Mouse (Mus musculus): Measurements from ENCODE around the gene Smim4. TPM values are rescaled to one million over a fixed set of nuclear protein-coding genes. Genes with fewer than 3 reads are reported as not detected.

Smim4 gene
- total RNA-seq, 1 experiment = 45.3 TPM

- Histone ChIP-seq H3K9me3 (ENCODE audit: control insufficient read depth, insufficient read depth, low read depth, low read length) (no peaks in the 10 kb centered on the region), H3K4me1 (ENCODE audit: control insufficient read depth in 2 of 2, insufficient read depth in 2 of 2, low read length in 2 of 2, poor library complexity in 1 of 2) (peaks cover 5 to 16% of the 10 kb centered on the region in 2 experiments; a peak in 3 of 4 replicates), H3K36me3 (ENCODE audit: control insufficient read depth, insufficient read depth, low read length, poor library complexity, severe bottlenecking) (peaks cover 12% of the 10 kb centered on the region), H3K9ac (ENCODE audit: insufficient read depth, low read depth, low read length, poor library complexity, severe bottlenecking) (peak within 1 kb of the TSS; percentile 85), H3K27ac (ENCODE audit: insufficient read depth, low read depth, low read length, poor library complexity, severe bottlenecking) (peak within 1 kb of the TSS; percentile 2; the same call in 1 of the 2 replicates), H3K4me3 (ENCODE audit: insufficient read depth in 1 of 2, low read depth in 1 of 2, low read length in 2 of 2, poor library complexity in 1 of 2, severe bottlenecking in 1 of 2) (peak within 1 kb of the TSS; percentile 89 to 93)
- DNase-seq (ENCODE audit: low read depth, low spot score) = peak; percentile 71
- in situ Hi-C loops (cut with MboI; ENCODE audit: low sequenced_read_pairs in 2 of 2, unreplicated experiment in 2 of 2) = no loop called here
- TF ChIP-seq MAFK (IDR thresholded peaks at IDR 0.05; ENCODE audit: insufficient read depth, low read depth, low read length) = peak; percentile 96
- TF ChIP-seq HCFC1 (IDR thresholded peaks at IDR 0.05; ENCODE audit: borderline replicate concordance, insufficient read depth, low read length) = no peak; the same call in 1 of the 2 replicates
- no peak for TF ChIP-seq CHD2 (IDR thresholded peaks at IDR 0.05; ENCODE audit: low read depth, low read length)
Observed at GRCm38 (mm10) chr14:31130236-31131220, 1.8 kb upstream of the Smim4 start, which contains the start of gene Nt5dc2. Gene Nt5dc2, plus strand, starts transcription at chr14:31131053.

GRCm38 (mm10) chr14:31129326-31130235 lies 825 bp upstream of the Smim4 start:
- peak overlapping the region; percentile 43; the same call in 1 of the 2 replicates for H3K9ac ChIP-seq (ENCODE audit: insufficient read depth, low read depth, low read length, poor library complexity, severe bottlenecking)
- peak overlapping the region in 1 of 2 experiments; percentile 57; a peak in 3 of 4 replicates for H3K4me3 ChIP-seq (ENCODE audit: insufficient read depth in 1 of 2, low read depth in 1 of 2, low read length in 2 of 2, poor library complexity in 1 of 2, severe bottlenecking in 1 of 2)
- peaks cover 4% of the 10 kb centered on the region; the same call in 1 of the 2 replicates for H3K36me3 ChIP-seq (ENCODE audit: control insufficient read depth, insufficient read depth, low read length, poor library complexity, severe bottlenecking)
- no peaks in the 10 kb centered on the region for H3K9me3 ChIP-seq (ENCODE audit: control insufficient read depth, insufficient read depth, low read depth, low read length)
- in situ Hi-C loops (cut with MboI; ENCODE audit: low sequenced_read_pairs in 2 of 2, unreplicated experiment in 2 of 2) = no loop called here
- DNase-seq (ENCODE audit: low read depth, low spot score) = no peak
- H3K27ac ChIP-seq (ENCODE audit: insufficient read depth, low read depth, low read length, poor library complexity, severe bottlenecking) = no peak overlapping the region
- TF ChIP-seq CHD2 (IDR thresholded peaks at IDR 0.05; ENCODE audit: low read depth, low read length) (no peak), MAFK (IDR thresholded peaks at IDR 0.05; ENCODE audit: insufficient read depth, low read depth, low read length) (peak; percentile 44; the same call in 1 of the 2 replicates), HCFC1 (IDR thresholded peaks at IDR 0.05; ENCODE audit: borderline replicate concordance, insufficient read depth, low read length) (no peak)
- H3K4me1 ChIP-seq (ENCODE audit: control insufficient read depth in 2 of 2, insufficient read depth in 2 of 2, low read length in 2 of 2, poor library complexity in 1 of 2) = peaks cover 5 to 16% of the 10 kb centered on the region in 2 experiments; a peak in 3 of 4 replicates

- H3K27ac ChIP-seq (ENCODE audit: insufficient read depth, low read depth, low read length, poor library complexity, severe bottlenecking) = 0 out of 2 replicates have a peak overlapping the region, but pooled peaks have one; percentile 10
Observed at GRCm38 (mm10) chr14:31128101-31128825, 493 bp downstream of the Smim4 start.

GRCm38 (mm10) chr14:31126826-31127225 lies 1.9 kb downstream of the Smim4 start:
- TF ChIP-seq ZC3H11A (IDR thresholded peaks at IDR 0.05; ENCODE audit: borderline replicate concordance, low read depth, low read length) (no peak), ZNF384 (IDR thresholded peaks at IDR 0.05; ENCODE audit: low read depth, low read length) (no peak), CHD2 (IDR thresholded peaks at IDR 0.05; ENCODE audit: low read depth, low read length) (no peak), MAFK (IDR thresholded peaks at IDR 0.05; ENCODE audit: insufficient read depth, low read depth, low read length) (no peak), HCFC1 (IDR thresholded peaks at IDR 0.05; ENCODE audit: borderline replicate concordance, insufficient read depth, low read length) (no peak)
- peaks cover 2% of the 10 kb centered on the region; the same call in 1 of the 2 replicates for H3K36me3 ChIP-seq (ENCODE audit: control insufficient read depth, insufficient read depth, low read length, poor library complexity, severe bottlenecking)
- no peak overlapping the region for H3K27ac ChIP-seq (ENCODE audit: insufficient read depth, low read depth, low read length, poor library complexity, severe bottlenecking)
- H3K9me3 ChIP-seq (ENCODE audit: control insufficient read depth, insufficient read depth, low read depth, low read length) = no peaks in the 10 kb centered on the region
- in situ Hi-C loops (cut with MboI; ENCODE audit: low sequenced_read_pairs in 2 of 2, unreplicated experiment in 2 of 2) = no loop called here
- no peak for DNase-seq (ENCODE audit: low read depth, low spot score)
- no peak overlapping the region; a peak in 1 of 4 replicates for H3K4me3 ChIP-seq (ENCODE audit: insufficient read depth in 1 of 2, low read depth in 1 of 2, low read length in 2 of 2, poor library complexity in 1 of 2, severe bottlenecking in 1 of 2)
- H3K4me1 ChIP-seq (ENCODE audit: control insufficient read depth in 2 of 2, insufficient read depth in 2 of 2, low read length in 2 of 2, poor library complexity in 1 of 2) = peaks cover 5 to 9% of the 10 kb centered on the region in 2 experiments; a peak in 2 of 4 replicates
- H3K9ac ChIP-seq (ENCODE audit: insufficient read depth, low read depth, low read length, poor library complexity, severe bottlenecking) = no peak overlapping the region

More at GRCm38 (mm10) chr14:31128101-31128825, 493 bp downstream of the Smim4 start:
- H3K9me3 ChIP-seq (ENCODE audit: control insufficient read depth, insufficient read depth, low read depth, low read length) = no peaks in the 10 kb centered on the region
- H3K4me1 ChIP-seq (ENCODE audit: control insufficient read depth in 2 of 2, insufficient read depth in 2 of 2, low read length in 2 of 2, poor library complexity in 1 of 2) = peaks cover 5 to 16% of the 10 kb centered on the region in 2 experiments; a peak in 3 of 4 replicates
- in situ Hi-C loops (cut with MboI; ENCODE audit: low sequenced_read_pairs in 2 of 2, unreplicated experiment in 2 of 2) = no loop called here
- peaks cover 2% of the 10 kb centered on the region; the same call in 1 of the 2 replicates for H3K36me3 ChIP-seq (ENCODE audit: control insufficient read depth, insufficient read depth, low read length, poor library complexity, severe bottlenecking)
- H3K9ac ChIP-seq (ENCODE audit: insufficient read depth, low read depth, low read length, poor library complexity, severe bottlenecking) = peak overlapping the region; percentile 87
- H3K4me3 ChIP-seq (ENCODE audit: insufficient read depth in 1 of 2, low read depth in 1 of 2, low read length in 2 of 2, poor library complexity in 1 of 2, severe bottlenecking in 1 of 2) = peak overlapping the region; percentile 87 to 92
- no peak for DNase-seq (ENCODE audit: low read depth, low spot score)
- no peak for TF ChIP-seq CHD2 (IDR thresholded peaks at IDR 0.05; ENCODE audit: low read depth, low read length)

Data from ES-E14 (cell line).